Mouse (Mus musculus): ENCODE measurements around the gene Mettl11b.

The Mettl11b gene

DNA sequence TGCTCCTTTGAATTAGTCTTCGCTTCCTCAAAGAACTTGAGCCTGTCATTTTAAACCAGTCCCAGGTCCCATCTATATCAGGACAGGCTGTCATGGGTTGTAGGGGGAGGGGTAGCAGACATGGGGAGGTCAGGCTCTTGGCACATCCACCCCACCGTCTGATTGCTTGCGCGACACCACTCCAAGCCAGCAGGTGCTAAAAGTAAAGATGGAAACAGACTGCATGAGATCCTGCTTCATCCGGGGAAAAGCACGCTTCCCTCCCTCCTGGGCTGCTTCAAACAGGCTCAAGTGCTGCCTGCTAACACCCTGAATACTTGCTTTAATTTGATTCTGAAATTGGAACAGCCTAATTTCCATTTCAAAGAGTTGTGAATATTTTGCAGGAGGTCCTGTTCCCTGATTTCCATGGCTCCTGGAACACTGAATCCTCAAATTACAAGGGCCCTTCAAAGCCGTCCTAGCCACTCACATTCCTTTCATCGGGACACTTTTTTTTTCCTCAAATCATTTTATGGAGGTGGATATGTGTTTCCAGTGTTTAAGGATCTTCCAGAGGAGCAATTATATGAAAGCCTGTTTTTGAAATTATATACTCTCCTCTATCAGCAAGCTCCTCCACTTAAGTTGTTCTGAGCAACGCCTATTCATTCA is at the start of gene Mettl11b:
Gene Mettl11b (minus strand): TSS at position 127 of the 654 bp plus-strand sequence.
- no peak for TF ChIP-seq GATA4 (IDR thresholded peaks at IDR 0.05; ENCODE audit: insufficient replicate concordance, low read length)

DNA sequence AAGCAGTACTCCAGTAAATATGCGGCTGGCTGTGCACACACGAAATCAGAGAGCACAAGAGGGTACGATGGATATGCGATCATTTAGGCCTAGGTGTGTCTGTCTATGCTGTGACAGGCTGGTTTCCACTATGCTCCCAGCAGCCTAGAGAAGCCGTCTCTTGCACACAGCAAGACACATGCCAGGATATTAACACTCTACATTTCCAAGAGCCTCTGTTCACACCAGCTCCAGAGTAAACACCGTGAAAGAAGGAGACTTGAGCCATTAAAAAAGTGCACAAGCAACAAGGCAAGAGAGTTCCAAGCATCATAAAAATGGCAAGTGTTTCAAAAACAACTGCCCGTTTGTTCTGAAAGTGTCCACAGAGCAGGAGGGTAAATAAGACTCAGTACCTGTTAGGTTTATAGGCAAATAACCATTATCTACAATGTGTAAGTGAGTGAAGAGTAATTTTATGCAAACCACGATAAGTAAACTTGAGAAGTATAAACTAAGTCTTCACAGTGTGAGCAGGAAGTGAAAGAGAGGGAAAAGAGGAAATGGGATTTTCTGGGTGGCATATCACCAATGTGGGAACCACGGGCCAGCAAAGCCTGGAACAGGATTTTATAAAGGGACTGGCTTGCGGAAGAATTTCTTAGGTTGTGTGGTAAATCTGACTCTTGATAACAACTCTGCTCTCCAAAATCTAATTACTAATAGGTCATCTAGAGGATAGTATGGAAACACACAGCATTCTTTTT is 32.6 kb upstream of the Mettl11b start:
- no peak for TF ChIP-seq GATA4 (IDR thresholded peaks at IDR 0.05; ENCODE audit: insufficient replicate concordance, low read length)

DNA sequence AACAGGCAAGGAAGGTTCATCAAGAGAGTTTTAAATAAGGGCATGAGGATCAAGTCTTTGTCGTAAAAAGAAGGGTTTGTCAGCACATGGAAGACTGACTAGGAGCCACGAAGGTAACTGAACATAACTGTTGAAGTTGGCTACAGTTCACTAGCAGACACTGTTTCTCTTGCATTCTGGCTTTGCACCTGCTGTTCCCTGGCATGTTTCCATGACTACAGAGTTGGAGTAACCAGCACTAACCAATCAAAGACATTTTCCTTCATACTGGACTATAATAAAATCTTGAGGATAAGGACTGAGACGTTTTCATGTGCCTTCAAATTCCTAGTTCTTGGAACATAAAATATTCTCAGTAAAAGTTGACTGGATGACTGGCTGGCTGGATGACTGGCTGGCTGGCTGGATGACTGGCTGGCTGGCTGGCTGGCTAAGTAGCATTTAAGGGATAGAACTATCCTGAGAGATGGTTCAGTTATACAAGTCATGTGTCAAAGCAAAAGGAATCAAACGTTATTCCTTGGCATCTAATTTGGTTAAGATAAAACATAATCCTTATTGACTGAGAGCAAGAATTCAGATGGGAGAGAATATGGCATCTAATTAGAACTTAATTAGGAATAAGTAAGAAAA is 26.4 kb upstream of the Mettl11b start:
- no peak for TF ChIP-seq GATA4 (IDR thresholded peaks at IDR 0.05; ENCODE audit: insufficient replicate concordance, low read length)

DNA sequence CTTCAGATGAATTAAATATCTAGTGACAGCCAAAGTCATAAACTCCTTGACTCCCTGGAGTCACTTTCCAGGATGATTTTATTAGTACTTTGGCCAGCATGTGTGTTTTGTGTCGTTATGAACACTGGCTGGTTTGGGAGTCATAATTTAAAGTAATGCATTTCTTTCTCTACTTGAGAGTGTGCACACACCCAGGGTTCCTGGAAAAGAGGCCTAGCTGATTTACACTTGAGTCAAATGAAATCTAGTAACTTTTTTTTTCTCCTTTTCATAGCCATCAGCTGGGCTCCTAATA is 12.2 kb upstream of the Mettl11b start:
- no peak for TF ChIP-seq GATA4 (IDR thresholded peaks at IDR 0.05; ENCODE audit: insufficient replicate concordance, low read length)

DNA sequence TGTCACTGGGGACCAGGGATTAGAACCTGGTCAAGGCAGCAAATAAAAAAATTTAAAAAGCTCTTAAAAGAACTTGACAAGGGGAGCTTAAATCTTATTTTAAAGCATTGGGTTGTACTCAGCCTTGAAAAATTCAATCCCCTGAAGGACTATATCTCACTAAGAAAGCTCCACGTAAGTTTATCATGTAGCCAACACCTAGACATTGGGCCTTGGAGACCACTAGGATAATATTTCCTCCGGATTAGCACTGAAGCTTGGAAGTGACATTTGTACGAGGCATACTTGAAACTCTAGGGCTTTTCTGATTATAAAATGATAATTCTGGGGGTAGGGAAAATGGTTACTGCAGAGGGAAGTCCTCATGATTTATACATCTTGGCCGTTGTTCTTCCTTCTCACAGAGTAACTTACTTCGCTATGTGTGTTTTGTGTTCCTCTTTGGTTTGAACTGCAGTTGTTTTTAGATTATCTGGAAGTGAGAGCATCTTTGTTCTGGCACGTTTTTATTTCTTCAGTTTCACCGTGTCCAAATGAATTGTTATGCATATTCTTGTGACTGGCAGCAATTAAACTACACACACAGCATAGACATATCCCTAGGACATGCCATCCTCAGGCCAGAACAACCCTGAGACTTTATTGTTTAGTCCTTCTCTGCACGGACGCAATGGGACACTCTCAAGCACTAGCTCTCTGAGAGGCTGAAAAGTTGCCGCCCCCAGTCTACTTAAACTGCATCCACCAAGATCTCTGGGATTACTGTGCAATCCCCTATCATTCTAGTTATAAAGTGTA is 11.6 kb upstream of the Mettl11b start:
- no peak for TF ChIP-seq GATA4 (IDR thresholded peaks at IDR 0.05; ENCODE audit: insufficient replicate concordance, low read length)

DNA sequence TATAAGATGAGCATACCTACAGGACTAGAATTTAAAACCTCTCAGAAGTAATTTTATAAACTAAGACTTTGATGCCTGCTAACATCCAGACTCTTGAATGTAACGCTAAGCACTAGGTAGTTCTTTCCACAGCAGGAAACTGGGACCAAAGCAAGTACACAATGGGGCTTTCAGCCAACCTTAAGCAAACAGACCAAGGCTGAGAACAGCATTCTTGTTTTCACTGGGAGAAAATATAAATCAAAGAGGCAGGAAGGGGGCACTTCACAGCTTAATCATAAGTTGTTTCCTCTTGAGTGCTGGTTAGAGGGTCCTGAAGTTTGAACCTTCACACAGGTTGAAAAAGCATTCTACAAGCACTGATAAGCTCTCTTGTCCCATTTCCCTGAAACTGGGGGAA is 1.1 kb downstream of the Mettl11b start:
- TF ChIP-seq GATA4 (IDR thresholded peaks at IDR 0.05; ENCODE audit: insufficient replicate concordance, low read length) = no peak

DNA sequence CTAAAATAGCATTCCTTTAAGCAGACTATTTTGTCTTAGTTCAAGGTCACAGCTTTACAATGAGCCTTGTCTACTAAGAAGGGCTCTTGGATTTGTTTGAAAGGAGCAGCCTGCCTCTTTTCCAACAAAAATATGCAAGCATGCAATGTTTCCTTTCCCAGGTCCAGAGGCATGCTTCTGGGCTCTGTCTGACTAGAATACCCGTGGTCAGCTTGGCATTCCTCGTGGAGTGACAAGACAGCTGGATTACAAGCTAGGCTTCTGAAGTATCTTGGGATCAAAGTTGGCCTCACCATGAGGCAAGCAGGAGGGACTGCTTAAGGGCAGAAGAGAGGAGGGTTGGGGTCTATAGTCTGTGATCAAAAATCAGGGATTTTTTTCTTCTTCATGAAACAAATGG is 16.4 kb downstream of the Mettl11b start:
- no peak for TF ChIP-seq GATA4 (IDR thresholded peaks at IDR 0.05; ENCODE audit: insufficient replicate concordance, low read length)

DNA sequence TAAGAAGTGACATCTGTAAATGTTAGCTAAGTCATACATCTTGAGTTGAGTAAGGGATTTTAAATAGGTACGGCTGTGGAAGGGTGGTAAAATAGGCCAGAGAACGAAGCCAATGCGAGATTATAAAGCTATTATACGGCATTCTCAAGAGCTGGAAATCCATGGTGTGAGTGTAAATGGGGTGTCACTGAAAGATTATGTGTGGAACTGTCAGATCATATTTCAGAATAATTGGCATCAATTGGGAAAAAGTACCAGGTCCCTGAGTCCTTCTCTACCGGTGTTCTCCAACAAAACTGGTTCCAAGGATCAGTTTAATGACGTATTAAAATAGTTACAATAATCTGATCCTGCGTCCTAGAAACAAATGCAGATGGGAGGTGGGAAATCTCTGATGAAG is 24.5 kb downstream of the Mettl11b start:
- no peak for TF ChIP-seq GATA4 (IDR thresholded peaks at IDR 0.05; ENCODE audit: insufficient replicate concordance, low read length)

DNA sequence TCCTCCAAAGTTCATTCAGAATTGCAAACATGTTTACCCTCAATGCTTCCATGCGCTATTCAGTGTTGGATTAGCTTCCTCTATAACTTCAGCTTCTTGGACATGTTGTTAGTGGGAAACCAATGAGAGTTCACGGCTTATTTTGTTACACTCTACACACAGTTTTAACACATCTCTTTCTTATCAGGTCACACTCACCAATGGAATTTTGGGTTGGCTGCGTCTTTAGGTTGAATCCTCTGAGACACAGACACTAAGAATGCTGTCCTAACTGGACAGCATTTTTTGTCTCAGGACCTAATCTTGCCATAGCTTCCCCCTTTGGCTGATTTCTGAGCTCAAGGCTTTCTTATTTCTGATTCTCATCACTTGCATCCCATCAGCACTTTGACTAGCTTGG is 25.3 kb downstream of the Mettl11b start:
- TF ChIP-seq GATA4 (IDR thresholded peaks at IDR 0.05; ENCODE audit: insufficient replicate concordance, low read length) = no peak

DNA sequence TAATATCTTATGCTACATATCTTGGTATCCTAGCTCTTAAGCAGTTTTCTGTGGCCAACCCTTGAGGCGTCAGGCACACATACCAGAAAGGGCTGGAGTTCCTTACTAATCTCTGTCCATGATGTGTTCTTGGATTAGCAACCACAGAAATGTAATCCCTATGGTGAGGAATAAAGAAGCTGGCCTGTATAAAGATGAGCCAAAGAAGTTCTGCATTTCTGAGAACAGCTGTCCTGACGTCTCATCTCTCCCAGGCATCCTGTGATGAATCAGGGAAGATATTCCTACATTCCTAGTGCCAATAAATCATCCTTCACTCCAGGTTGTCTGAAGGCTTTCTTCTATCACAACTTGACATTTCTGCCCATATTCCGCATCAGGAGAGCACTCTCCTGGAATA is 33.2 kb downstream of the Mettl11b start:
- TF ChIP-seq GATA4 (IDR thresholded peaks at IDR 0.05; ENCODE audit: insufficient replicate concordance, low read length) = no peak

DNA sequence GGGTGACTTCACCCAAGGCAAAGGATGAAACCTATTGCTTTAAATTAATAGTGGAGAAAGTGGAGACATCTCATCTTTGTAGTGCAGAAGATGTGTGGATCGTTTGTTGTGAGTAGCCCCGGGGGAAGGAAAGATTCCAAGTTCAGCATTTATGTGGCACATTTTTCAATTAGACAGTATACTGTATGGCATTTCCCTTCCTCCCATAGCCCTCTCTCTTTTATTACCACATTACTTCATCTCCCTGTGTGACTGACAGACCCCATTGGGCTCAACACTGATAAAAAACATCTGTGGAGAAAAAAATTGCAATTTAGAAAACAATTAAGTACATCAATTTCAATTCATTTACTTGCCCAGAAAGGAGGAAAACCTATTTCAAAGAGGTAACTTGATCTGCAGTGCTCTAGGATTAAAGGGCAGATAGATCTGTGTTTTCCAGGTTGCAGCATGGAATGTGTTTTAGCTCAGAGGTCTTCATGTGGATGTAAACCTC is 42.0 kb downstream of the Mettl11b start:
- no peak for TF ChIP-seq GATA4 (IDR thresholded peaks at IDR 0.05; ENCODE audit: insufficient replicate concordance, low read length)

DNA sequence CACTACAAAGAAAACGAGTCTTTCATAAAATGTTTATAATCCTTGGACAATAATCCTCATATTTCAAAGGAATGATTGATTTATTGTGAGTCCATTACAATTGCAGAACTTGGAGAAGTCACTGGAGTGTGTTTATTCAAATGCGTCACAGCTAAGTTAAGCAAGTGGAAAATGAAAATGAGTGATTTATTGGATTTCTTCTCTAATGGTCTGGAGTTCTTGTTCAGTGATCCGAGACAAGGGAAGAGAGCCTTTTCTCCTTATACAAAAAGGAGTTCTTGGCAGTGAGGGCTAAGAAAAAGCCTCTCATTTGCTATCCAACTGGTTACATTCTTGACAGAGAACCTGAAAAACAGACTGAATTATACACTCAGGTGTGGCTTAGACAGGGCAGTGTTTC is 42.9 kb downstream of the Mettl11b start:
- no peak for TF ChIP-seq GATA4 (IDR thresholded peaks at IDR 0.05; ENCODE audit: insufficient replicate concordance, low read length)

DNA sequence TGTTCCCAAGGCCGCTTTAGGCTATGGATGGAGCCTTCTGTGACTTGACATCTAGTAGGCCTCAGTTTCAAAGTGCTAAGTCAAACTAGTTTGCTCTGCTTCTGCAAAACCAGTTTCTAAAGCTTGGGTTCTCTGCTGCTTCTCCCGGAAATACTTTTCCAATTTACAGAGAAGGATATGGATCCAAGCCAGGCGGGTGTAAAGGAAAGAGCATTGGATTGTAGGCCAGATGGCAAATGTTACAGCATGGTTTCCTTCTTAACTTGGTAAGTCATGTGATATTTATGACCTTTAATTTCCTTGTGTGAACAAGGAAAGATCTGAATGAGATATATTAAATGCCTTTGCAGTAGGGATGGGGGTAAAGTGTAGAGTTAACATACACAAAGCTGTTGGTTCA is 52.2 kb downstream of the Mettl11b start:
- no peak for TF ChIP-seq GATA4 (IDR thresholded peaks at IDR 0.05; ENCODE audit: insufficient replicate concordance, low read length)

DNA sequence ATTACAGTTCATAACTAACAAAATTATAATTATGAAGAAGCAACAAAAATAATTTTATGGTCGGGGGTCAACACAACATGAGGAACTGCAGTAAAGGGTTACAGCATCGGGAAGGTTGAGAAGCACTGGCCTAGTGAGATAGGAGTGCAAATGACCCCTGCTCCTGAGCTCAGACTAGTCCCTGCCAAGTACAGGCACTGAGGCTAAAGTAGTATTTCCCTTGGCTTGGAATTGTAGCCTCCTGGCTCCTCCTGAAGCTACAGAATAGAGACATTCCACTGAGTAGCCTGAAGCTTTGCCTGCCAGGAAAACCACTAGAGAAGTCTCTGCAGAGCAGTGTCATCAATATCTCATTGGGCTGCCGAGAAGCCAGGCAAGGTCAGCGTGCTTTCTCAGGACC is 53.7 kb downstream of the Mettl11b start:
- no peak for TF ChIP-seq GATA4 (IDR thresholded peaks at IDR 0.05; ENCODE audit: insufficient replicate concordance, low read length)

DNA sequence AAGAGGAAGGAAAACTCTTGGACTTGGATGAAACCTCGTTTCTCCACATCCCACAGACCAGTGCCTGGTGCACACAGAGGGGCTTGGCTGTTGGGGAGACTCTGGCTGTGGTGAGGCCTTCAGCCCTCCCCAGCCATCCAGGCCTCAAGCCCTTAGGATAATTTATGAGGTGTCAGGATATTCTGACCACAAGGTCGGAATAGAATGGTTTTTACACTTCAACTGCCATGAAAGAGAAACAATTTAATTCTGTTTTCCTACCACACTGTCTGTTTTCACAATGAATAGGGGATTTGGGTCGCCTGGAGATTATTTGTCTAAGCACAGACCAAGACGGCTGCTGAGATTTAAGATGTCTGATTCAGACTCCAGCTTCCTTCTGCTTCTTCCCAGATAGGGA is 54.3 kb downstream of the Mettl11b start:
- no peak for TF ChIP-seq GATA4 (IDR thresholded peaks at IDR 0.05; ENCODE audit: insufficient replicate concordance, low read length)

DNA sequence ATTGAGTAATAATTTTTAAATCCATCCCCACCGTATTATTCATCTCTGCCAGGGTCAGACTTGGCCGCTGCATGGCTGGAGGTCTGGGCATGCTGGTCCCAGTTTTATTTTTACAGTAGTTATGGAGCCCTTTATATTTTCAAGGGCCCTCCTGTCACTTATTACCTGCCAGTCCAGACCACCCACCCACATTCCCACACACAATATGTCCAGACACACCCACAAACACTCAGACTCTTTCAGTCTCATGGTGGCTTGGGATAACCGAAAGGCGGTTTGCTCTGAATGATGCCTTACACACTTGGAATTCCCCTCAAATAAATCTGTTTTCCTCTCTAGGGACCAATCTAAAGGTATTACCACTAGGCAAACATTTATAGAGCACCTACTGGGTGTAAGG is 55.1 kb downstream of the Mettl11b start:
- TF ChIP-seq GATA4 (IDR thresholded peaks at IDR 0.05; ENCODE audit: insufficient replicate concordance, low read length) = no peak
